Mouse (Mus musculus): ENCODE measurements around the gene Mlc1. TPM values are rescaled to one million over a fixed set of nuclear protein-coding genes. Genes with fewer than 3 reads are reported as not detected.

Mlc1 gene
- polyA plus RNA-seq, 1 experiment from 2014 or later = 31.0 TPM

DNA sequence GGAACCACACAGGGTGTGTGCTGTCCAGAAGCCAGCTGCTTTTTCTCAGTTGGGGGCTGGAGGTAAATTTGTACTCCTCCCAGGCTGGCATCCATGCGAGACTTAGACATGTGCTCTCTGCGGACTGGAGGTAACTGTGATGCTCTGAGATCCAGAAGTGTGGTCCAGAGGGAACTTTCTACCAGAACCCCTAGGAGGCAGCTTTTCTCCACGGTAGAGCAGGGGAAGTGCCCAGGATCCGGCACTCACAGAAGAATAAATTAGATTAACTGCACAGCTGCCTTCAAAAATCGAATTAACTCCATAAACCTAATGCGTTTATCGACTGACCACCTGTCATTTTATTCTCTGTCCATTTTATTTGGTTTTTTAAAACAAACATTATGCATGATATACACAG is 44.7 kb downstream of the Mlc1 start:
- no peaks in the 10 kb centered on the region for H3K27me3 ChIP-seq
- H3K27ac ChIP-seq (replicated peaks) = no peak overlapping the region
- ATAC-seq (ENCODE audit: low FRiP score, low read depth) = no peak
- H3K36me3 ChIP-seq = no peaks in the 10 kb centered on the region
- WGBS = 57% methylated on average over 7 of the region's 7 CpGs
- no peak overlapping the region for H3K9ac ChIP-seq
- no peak overlapping the region for H3K4me2 ChIP-seq
- no peak overlapping the region for H3K4me3 ChIP-seq
- no peaks in the 10 kb centered on the region for H3K9me3 ChIP-seq
- H3K4me1 ChIP-seq (replicated peaks) = no peaks in the 10 kb centered on the region

DNA sequence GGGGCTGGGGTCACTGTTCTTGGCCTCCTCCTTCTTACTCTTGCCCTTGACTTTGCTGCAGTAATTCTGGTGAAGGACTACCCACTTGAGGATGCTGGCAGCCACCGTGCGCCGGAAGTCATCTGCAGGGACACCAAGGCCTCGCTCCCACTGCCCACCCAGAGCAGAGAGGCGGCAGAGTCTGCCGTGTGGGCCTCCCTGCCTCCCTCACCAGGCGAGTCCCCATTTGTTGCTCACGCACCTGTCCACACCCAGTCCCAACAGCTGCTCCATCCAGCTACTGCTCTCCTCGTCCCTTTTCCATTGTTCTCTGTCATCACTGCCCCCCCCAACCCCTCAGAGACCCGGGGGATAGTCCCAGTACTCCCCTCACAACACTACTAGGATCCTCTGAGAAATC is 46.1 kb downstream of the Mlc1 start:
- Histone ChIP-seq H3K27ac (replicated peaks) (no peak overlapping the region), H3K36me3 (no peaks in the 10 kb centered on the region), H3K9ac (no peak overlapping the region), H3K9me3 (no peaks in the 10 kb centered on the region), H3K27me3 (no peaks in the 10 kb centered on the region), H3K4me2 (no peak overlapping the region), H3K4me1 (replicated peaks) (no peaks in the 10 kb centered on the region), H3K4me3 (no peak overlapping the region)
- no peak for ATAC-seq (ENCODE audit: low FRiP score, low read depth)
- WGBS = 89% methylated on average over 10 of the region's 10 CpGs

DNA sequence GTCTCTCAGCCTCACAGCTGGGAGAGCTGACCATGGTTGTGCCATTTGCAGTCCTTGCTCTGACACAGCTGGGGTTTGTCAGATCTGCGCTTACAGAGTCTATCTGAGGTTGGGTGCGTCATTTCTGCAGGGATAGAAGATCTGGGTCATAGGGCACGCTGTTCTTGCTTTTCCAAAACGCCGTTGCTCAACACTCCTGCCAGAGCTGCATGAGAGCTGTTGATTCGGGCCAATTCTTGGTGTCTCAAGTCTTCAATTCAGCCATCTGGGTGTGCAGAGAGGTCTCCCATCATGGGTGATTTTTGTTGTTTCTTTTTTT is 56.9 kb downstream of the Mlc1 start:
- 0 out of 2 replicates have a peak, but pooled peaks cover 5% of the 10 kb centered on the region for H3K4me1 ChIP-seq (replicated peaks)
- WGBS = 71% methylated on average over 6 of the region's 6 CpGs

DNA sequence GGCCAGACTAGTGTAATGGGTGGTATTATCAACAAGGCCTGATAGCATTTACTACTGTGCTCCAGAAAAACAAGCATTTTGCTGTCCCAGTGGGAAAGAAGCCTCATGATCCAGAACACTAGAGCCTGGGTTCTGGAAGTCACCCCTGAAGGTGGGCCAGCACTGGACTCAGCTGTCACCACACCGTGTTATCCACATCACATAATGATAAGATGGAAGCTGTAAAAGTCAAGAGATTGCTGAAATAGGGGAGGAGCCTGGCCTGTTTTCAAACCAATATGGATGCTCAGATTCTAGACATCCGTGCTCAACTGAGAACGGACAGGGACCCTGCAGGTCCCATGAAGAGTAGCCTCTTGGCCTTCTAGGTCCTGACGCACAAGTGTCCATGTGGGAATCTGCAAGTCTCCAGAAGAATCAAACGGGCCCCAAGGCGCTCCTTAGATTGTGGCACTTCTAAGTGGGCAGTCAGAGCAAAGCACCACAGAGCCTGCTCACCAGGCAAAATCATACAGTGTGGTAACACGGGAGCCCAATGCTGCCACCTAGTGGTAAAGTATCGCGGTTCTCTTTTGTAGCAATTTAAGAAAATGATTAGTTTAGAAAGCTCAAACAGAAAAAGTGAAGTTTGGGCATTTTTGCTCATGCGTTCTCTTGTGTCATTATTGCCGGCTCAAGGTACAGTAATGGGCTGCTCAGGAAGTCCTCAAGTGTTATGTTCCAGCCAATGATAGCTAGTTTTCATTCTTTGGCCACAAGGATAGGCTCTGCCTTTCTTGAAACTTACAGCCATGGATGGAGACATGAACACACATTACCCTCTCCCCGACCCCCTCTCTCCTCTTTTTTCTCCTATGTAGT is 57.4 kb downstream of the Mlc1 start:
- no peaks in the 10 kb centered on the region for H3K9me3 ChIP-seq
- H3K9ac ChIP-seq = no peak overlapping the region
- peak; percentile 79; the same call in 1 of the 2 replicates for ATAC-seq (ENCODE audit: low FRiP score, low read depth)
- H3K27me3 ChIP-seq = no peaks in the 10 kb centered on the region
- H3K36me3 ChIP-seq = no peaks in the 10 kb centered on the region
- WGBS = 28% methylated on average over 12 of the region's 12 CpGs
- H3K4me1 ChIP-seq (replicated peaks) = 0 out of 2 replicates have a peak, but pooled peaks cover 5% of the 10 kb centered on the region
- no peak overlapping the region for H3K4me3 ChIP-seq
- H3K27ac ChIP-seq (replicated peaks) = no peak overlapping the region
- peak overlapping the region; percentile 34 for H3K4me2 ChIP-seq

More for the DNA sequence above, 56.9 kb downstream of the Mlc1 start:
- Histone ChIP-seq H3K4me3 (no peak overlapping the region), H3K27ac (replicated peaks) (no peak overlapping the region), H3K9ac (no peak overlapping the region), H3K27me3 (no peaks in the 10 kb centered on the region), H3K9me3 (no peaks in the 10 kb centered on the region), H3K4me2 (no peak overlapping the region), H3K36me3 (no peaks in the 10 kb centered on the region)
- ATAC-seq (ENCODE audit: low FRiP score, low read depth) = no peak

DNA sequence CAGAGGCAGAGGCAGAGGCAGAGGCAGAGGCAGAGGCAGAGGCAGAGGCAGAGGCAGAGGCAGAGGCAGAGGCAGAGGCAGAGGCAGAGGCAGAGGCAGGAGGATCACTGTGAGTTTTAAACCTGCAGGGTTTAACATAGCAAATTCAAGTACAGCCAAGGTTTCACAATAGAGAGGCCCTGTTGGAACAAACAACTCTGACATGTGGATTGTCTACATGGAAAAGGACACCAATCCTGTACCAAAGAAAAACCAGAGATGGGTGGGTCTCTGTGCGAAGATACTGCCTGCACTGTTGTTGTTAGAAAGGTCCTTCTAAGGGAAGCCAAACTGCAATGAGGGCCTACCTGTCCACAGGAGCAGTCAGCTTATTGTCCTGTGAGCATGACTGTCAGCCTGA is 58.7 kb downstream of the Mlc1 start:
- Histone ChIP-seq H3K9me3 (no peaks in the 10 kb centered on the region), H3K9ac (no peak overlapping the region), H3K4me3 (no peak overlapping the region), H3K27ac (replicated peaks) (no peak overlapping the region), H3K4me2 (no peak overlapping the region), H3K4me1 (replicated peaks) (0 out of 2 replicates have a peak, but pooled peaks cover 5% of the 10 kb centered on the region), H3K27me3 (no peaks in the 10 kb centered on the region), H3K36me3 (no peaks in the 10 kb centered on the region)
- no peak for ATAC-seq (ENCODE audit: low FRiP score, low read depth)
- 94% methylated on average over 1 of the region's 1 CpGs for WGBS

DNA sequence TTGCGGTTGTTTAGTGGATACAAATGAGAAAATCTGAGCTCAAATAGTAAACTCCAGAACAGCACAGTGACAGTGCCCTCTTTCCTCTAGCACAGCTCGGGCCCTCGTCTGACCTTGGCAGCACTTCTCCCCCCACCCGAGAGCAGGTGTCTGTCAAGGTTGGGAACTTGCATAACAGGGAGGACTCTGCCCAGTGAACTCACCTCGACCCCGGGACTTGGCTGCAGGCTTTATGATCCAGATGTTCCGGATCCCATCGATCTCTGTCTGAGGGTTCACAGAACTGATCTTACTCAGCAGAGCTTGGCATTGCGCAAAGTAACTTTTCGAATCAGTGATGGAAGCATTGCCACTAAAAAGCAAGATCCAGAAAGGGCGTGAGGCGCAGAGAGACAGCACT is 59.5 kb downstream of the Mlc1 start:
- Histone ChIP-seq H3K36me3 (no peaks in the 10 kb centered on the region), H3K4me2 (no peak overlapping the region), H3K27me3 (no peaks in the 10 kb centered on the region), H3K9me3 (no peaks in the 10 kb centered on the region), H3K4me3 (no peak overlapping the region), H3K27ac (replicated peaks) (no peak overlapping the region), H3K9ac (no peak overlapping the region), H3K4me1 (replicated peaks) (0 out of 2 replicates have a peak, but pooled peaks cover 5% of the 10 kb centered on the region)
- ATAC-seq (ENCODE audit: low FRiP score, low read depth) = no peak
- 81% methylated on average over 12 of the region's 12 CpGs for WGBS

DNA sequence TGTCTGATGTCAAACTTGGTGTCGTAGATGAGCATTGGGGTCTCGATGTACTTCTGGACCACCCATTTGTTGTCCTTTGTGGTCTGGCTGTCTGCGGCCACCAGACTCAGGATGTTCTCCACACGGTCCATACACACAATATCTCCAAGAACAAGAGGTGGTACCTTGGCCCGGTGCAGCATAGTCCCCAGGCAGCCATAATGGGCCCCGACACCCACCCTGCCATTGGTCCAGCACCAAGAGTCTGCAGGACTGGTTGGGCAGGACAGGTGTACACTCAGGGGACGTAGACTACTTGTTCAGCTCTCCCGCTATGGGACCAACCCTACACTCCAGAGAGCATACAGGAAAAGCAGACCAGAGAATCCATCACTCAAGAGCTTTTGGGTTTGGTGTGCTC is 61.7 kb downstream of the Mlc1 start:
- Histone ChIP-seq H3K9me3 (no peaks in the 10 kb centered on the region), H3K27me3 (no peaks in the 10 kb centered on the region), H3K9ac (no peak overlapping the region), H3K4me3 (no peak overlapping the region), H3K4me2 (no peak overlapping the region), H3K27ac (replicated peaks) (no peak overlapping the region), H3K4me1 (replicated peaks) (0 out of 2 replicates have a peak, but pooled peaks cover 5% of the 10 kb centered on the region), H3K36me3 (no peaks in the 10 kb centered on the region)
- WGBS = 96% methylated on average over 8 of the region's 8 CpGs
- no peak for ATAC-seq (ENCODE audit: low FRiP score, low read depth)

DNA sequence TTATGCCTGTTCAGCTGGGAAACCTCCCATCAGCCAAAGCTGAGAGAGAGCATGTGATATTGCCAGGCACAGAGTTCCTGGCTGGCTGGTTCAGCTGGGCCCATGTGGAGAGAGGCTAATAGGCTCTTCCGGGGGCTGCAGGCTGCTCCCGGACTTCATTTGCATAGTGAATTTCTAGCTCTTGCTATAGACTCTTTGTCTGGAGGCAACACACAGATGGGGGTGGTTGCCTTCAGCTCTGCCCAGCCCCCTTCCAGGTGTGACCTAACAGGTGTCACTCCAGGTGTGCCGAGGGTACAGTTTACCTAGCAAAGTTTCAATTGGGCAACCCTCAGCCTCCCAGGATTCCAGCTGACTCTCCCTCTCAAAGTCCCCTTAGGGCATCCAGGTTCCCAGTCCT is 62.4 kb downstream of the Mlc1 start:
- 41% methylated on average over 3 of the region's 3 CpGs for WGBS
- Histone ChIP-seq H3K9me3 (no peaks in the 10 kb centered on the region), H3K9ac (no peak overlapping the region), H3K4me2 (no peak overlapping the region), H3K4me3 (no peak overlapping the region), H3K4me1 (replicated peaks) (0 out of 2 replicates have a peak, but pooled peaks cover 4% of the 10 kb centered on the region), H3K36me3 (no peaks in the 10 kb centered on the region), H3K27me3 (no peaks in the 10 kb centered on the region), H3K27ac (replicated peaks) (no peak overlapping the region)
- no peak for ATAC-seq (ENCODE audit: low FRiP score, low read depth)

DNA sequence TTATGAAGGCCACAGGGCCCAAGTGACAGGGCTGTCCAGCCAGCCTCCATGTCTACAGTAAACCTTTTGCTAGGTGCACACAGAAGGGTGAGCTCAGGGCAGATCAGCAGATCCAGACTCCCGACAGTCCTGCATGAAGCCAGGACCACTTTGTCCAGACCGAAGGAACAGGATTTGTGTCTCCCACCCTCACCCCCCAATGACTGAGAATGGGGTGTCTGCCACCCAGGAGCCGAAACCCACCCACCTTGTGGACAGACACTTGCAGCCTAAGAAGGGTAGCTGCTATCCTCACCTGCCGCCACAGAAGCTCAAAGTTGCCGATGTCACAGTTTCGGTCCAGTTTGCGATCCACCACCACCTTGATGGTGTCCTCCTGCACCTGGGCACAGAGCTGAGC is 63.8 kb downstream of the Mlc1 start:
- WGBS = 97% methylated on average over 7 of the region's 7 CpGs
- ATAC-seq (ENCODE audit: low FRiP score, low read depth) = no peak
- H3K9ac ChIP-seq = no peak overlapping the region
- H3K9me3 ChIP-seq = no peaks in the 10 kb centered on the region
- no peaks in the 10 kb centered on the region for H3K4me1 ChIP-seq (replicated peaks)
- no peak overlapping the region for H3K4me2 ChIP-seq
- no peaks in the 10 kb centered on the region for H3K27me3 ChIP-seq
- H3K27ac ChIP-seq (replicated peaks) = no peak overlapping the region
- no peak overlapping the region for H3K4me3 ChIP-seq
- H3K36me3 ChIP-seq = no peaks in the 10 kb centered on the region

DNA sequence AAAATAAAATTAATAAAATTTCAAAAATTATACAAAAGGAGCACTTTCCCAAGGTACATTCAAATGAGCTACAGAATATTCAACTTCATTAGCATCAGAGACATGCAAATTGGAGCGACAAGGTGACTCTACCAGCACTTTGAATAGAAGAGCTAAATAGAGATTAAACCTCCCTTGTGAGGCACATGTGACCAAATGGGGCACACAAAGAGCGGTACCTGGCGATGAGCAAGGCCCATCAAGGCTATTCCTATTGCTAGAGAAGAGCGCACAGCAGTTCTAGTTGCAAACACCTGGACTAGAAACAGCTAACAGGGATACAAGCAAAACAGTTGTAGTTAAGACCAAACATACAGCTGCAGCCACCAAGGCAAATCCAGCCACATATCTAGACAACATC is 72.5 kb downstream of the Mlc1 start:
- no peaks in the 10 kb centered on the region for H3K36me3 ChIP-seq
- no peak overlapping the region for H3K27ac ChIP-seq (replicated peaks)
- WGBS = 67% methylated on average over 4 of the region's 4 CpGs
- H3K27me3 ChIP-seq = no peaks in the 10 kb centered on the region
- H3K4me2 ChIP-seq = no peak overlapping the region
- no peaks in the 10 kb centered on the region for H3K9me3 ChIP-seq
- H3K4me3 ChIP-seq = no peak overlapping the region
- no peaks in the 10 kb centered on the region for H3K4me1 ChIP-seq (replicated peaks)
- no peak for ATAC-seq (ENCODE audit: low FRiP score, low read depth)
- no peak overlapping the region for H3K9ac ChIP-seq

Measured in hindbrain, embryonic 15.5 days (tissue).